Mouse (Mus musculus): Measurements from ENCODE around the gene Slc25a29. TPM values are rescaled to one million over a fixed set of nuclear protein-coding genes. Genes with fewer than 3 reads are reported as not detected.

Gene Slc25a29
- polyA plus RNA-seq, 1 experiment from 2014 or later, result 3.5 TPM

DNA sequence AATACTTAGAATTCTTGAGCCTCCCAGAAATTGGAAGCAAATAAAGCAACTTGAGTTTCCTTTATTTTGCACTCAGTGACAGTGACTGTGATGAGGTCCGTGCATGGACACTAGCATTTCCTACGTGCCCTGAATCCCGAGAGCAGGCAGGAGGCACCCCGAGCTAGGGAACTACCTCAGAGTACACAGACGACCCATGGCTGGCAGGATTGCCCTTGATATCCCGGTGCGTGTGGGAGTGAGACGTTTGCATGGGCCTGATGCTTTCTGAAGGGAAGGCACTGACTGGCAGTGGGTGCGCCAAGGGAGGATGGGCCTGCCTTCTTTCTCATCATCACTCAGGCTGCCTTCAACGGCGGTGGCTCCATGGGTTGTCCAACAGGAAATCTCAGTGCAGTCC lies 19.1 kb downstream of the Slc25a29 start:
- Histone ChIP-seq H3K9me3 (ENCODE audit: low read length) (no peaks in the 10 kb centered on the region), H3K36me3 (replicated peaks; ENCODE audit: insufficient read depth, low read length) (peaks cover 54% of the 10 kb centered on the region)

GRCm38 (mm10) chr12:108814470-108814869 lies 21.2 kb downstream of the Slc25a29 start:
- DNase-seq (no peak), ATAC-seq (no peak)
- Histone ChIP-seq H3K4me1 (ENCODE audit: insufficient read depth) (peaks cover 15% of the 10 kb centered on the region), H3K9ac (replicated peaks) (no peak overlapping the region), H3K9me3 (ENCODE audit: low read length) (no peaks in the 10 kb centered on the region), H3K27me3 (ENCODE audit: insufficient read depth, low read length) (no peaks in the 10 kb centered on the region), H3K4me3 (ENCODE audit: low read depth, low read length) (no peak overlapping the region), H3K36me3 (replicated peaks; ENCODE audit: insufficient read depth, low read length) (peaks cover 55% of the 10 kb centered on the region), H3K4me2 (ENCODE audit: low read depth, low read length) (no peak overlapping the region), H3K27ac (ENCODE audit: low read depth) (no peak overlapping the region)
- 86% methylated on average over 6 of the region's 6 CpGs for WGBS (ENCODE audit: insufficient replicate concordance)
- TF ChIP-seq EP300 (IDR thresholded peaks at IDR 0.05; ENCODE audit: low read depth), result no peak
- TF ChIP-seq CTCF (IDR thresholded peaks at IDR 0.05; ENCODE audit: low read depth), result no peak

More for the DNA sequence above, 19.1 kb downstream of the Slc25a29 start:
- no peak overlapping the region for H3K9ac ChIP-seq (replicated peaks)
- TF ChIP-seq CTCF (IDR thresholded peaks at IDR 0.05; ENCODE audit: low read depth) (no peak), EP300 (IDR thresholded peaks at IDR 0.05; ENCODE audit: low read depth) (no peak)
- H3K4me1 ChIP-seq (ENCODE audit: insufficient read depth), result peaks cover 4% of the 10 kb centered on the region
- DNase-seq (no peak), ATAC-seq (no peak)
- H3K27me3 ChIP-seq (ENCODE audit: insufficient read depth, low read length), result no peaks in the 10 kb centered on the region
- no peak overlapping the region for H3K4me2 ChIP-seq (ENCODE audit: low read depth, low read length)
- WGBS (ENCODE audit: insufficient replicate concordance), result 83% methylated on average over 11 of the region's 11 CpGs
- H3K27ac ChIP-seq (ENCODE audit: low read depth), result no peak overlapping the region
- H3K4me3 ChIP-seq (ENCODE audit: low read depth, low read length), result no peak overlapping the region

- H3K36me3 ChIP-seq (replicated peaks; ENCODE audit: insufficient read depth, low read length), result peaks cover 58% of the 10 kb centered on the region
Observed at GRCm38 (mm10) chr12:108812463-108812862, 23.2 kb downstream of the Slc25a29 start.

DNA sequence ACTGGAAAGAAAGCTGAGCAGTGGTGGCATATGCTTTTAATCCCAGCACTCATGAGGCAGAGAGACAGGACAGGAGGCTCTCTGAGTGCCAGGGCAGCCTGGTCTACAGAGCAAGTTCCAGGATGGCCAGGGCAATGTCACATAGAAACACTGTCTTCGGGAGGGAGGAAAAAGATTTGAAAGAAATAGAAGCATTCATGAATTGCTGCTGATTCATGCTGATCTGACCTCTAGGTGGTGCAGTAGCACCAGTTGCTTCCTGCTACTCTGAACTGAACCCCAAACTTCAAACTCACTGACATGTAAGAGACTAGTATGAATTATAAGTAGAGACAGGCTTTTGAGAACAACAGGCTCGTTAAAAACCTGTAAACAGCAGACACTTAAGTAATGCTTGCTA lies 24.6 kb downstream of the Slc25a29 start:
- DNase-seq (no peak), ATAC-seq (peak; percentile 57; the same call in 1 of the 2 replicates)
- H3K9me3 ChIP-seq (ENCODE audit: low read length), result no peaks in the 10 kb centered on the region
- no peak overlapping the region for H3K4me3 ChIP-seq (ENCODE audit: low read depth, low read length)
- peaks cover 15% of the 10 kb centered on the region for H3K4me1 ChIP-seq (ENCODE audit: insufficient read depth)
- WGBS (ENCODE audit: insufficient replicate concordance), result 34% methylated on average over 2 of the region's 2 CpGs
- TF ChIP-seq CTCF (IDR thresholded peaks at IDR 0.05; ENCODE audit: low read depth) (peak; percentile 78), EP300 (IDR thresholded peaks at IDR 0.05; ENCODE audit: low read depth) (0 out of 2 replicates have a peak, but pooled peaks have one; percentile 15)
- H3K4me2 ChIP-seq (ENCODE audit: low read depth, low read length), result no peak overlapping the region
- H3K9ac ChIP-seq (replicated peaks), result no peak overlapping the region
- no peak overlapping the region for H3K27ac ChIP-seq (ENCODE audit: low read depth)
- H3K36me3 ChIP-seq (replicated peaks; ENCODE audit: insufficient read depth, low read length), result peaks cover 54% of the 10 kb centered on the region
- no peaks in the 10 kb centered on the region for H3K27me3 ChIP-seq (ENCODE audit: insufficient read depth, low read length)

More at GRCm38 (mm10) chr12:108812463-108812862, 23.2 kb downstream of the Slc25a29 start:
- no peak overlapping the region for H3K27ac ChIP-seq (ENCODE audit: low read depth)
- H3K4me2 ChIP-seq (ENCODE audit: low read depth, low read length), result no peak overlapping the region
- no peaks in the 10 kb centered on the region for H3K9me3 ChIP-seq (ENCODE audit: low read length)
- H3K4me3 ChIP-seq (ENCODE audit: low read depth, low read length), result no peak overlapping the region
- ATAC-seq (no peak), DNase-seq (no peak)
- no peak overlapping the region for H3K9ac ChIP-seq (replicated peaks)
- peaks cover 15% of the 10 kb centered on the region for H3K4me1 ChIP-seq (ENCODE audit: insufficient read depth)
- TF ChIP-seq EP300 (IDR thresholded peaks at IDR 0.05; ENCODE audit: low read depth) (no peak), CTCF (IDR thresholded peaks at IDR 0.05; ENCODE audit: low read depth) (no peak)
- WGBS (ENCODE audit: insufficient replicate concordance), result 85% methylated on average over 6 of the region's 6 CpGs
- no peaks in the 10 kb centered on the region for H3K27me3 ChIP-seq (ENCODE audit: insufficient read depth, low read length)

DNA sequence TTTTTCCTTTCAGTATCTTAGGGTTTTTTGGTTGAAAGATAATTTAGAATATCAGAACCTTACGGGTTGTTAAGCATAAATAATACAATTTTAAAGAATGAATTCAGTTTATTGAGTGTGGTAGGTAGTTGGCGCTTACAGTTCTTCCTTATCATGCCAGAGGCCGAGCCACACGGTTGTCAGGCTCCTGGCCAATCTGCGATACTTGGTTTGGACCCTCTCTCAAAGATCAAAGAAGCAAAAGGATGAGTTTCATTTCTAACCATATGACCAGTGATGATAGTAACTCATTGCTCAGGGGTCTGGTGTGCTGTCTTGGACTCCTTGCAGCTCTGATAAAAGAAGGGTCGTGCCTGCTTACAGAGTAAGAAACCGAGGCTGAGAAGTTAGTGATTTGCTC lies 25.4 kb downstream of the Slc25a29 start:
- H3K9ac ChIP-seq (replicated peaks), result no peak overlapping the region
- H3K36me3 ChIP-seq (replicated peaks; ENCODE audit: insufficient read depth, low read length), result peaks cover 50% of the 10 kb centered on the region
- TF ChIP-seq EP300 (IDR thresholded peaks at IDR 0.05; ENCODE audit: low read depth) (no peak), CTCF (IDR thresholded peaks at IDR 0.05; ENCODE audit: low read depth) (no peak)
- no peaks in the 10 kb centered on the region for H3K27me3 ChIP-seq (ENCODE audit: insufficient read depth, low read length)
- 66% methylated on average over 7 of the region's 7 CpGs for WGBS (ENCODE audit: insufficient replicate concordance)
- ATAC-seq (peak; percentile 45; the same call in 1 of the 2 replicates), DNase-seq (no peak)
- no peak overlapping the region for H3K4me2 ChIP-seq (ENCODE audit: low read depth, low read length)
- H3K27ac ChIP-seq (ENCODE audit: low read depth), result no peak overlapping the region
- no peak overlapping the region for H3K4me3 ChIP-seq (ENCODE audit: low read depth, low read length)
- H3K9me3 ChIP-seq (ENCODE audit: low read length), result no peaks in the 10 kb centered on the region
- peaks cover 15% of the 10 kb centered on the region for H3K4me1 ChIP-seq (ENCODE audit: insufficient read depth)

DNA sequence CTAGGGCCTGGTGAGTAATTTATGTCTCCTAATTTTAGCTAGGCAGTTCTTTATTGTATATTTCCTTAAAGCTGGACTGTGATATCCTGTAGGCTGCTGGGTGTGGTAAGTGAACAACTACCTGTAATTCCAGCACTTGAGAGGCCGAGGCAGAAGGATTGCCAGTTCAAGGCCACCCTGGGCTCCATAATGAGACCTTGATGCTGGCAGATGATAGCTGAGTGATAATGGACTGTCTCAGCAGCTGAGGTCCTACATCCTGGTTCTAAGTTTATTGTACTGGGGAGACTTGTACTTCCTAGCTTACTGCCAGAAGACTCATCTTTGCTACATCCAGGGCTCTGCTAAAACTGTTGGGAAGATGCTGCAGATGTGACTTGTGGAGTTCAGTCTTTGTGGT lies 25.9 kb downstream of the Slc25a29 start:
- DNase-seq (no peak), ATAC-seq (no peak)
- Histone ChIP-seq H3K4me1 (ENCODE audit: insufficient read depth) (peaks cover 15% of the 10 kb centered on the region), H3K36me3 (replicated peaks; ENCODE audit: insufficient read depth, low read length) (peaks cover 45% of the 10 kb centered on the region), H3K27me3 (ENCODE audit: insufficient read depth, low read length) (no peaks in the 10 kb centered on the region), H3K4me3 (ENCODE audit: low read depth, low read length) (no peak overlapping the region), H3K4me2 (ENCODE audit: low read depth, low read length) (no peak overlapping the region), H3K9me3 (ENCODE audit: low read length) (no peaks in the 10 kb centered on the region), H3K9ac (replicated peaks) (no peak overlapping the region), H3K27ac (ENCODE audit: low read depth) (no peak overlapping the region)
- TF ChIP-seq EP300 (IDR thresholded peaks at IDR 0.05; ENCODE audit: low read depth) (no peak), CTCF (IDR thresholded peaks at IDR 0.05; ENCODE audit: low read depth) (no peak)
- WGBS (ENCODE audit: insufficient replicate concordance), result 60% methylated on average over 1 of the region's 1 CpGs

- ATAC-seq (no peak), DNase-seq (no peak)
- Histone ChIP-seq H3K4me3 (ENCODE audit: low read depth, low read length) (no peak overlapping the region), H3K27me3 (ENCODE audit: insufficient read depth, low read length) (no peaks in the 10 kb centered on the region), H3K27ac (ENCODE audit: low read depth) (no peak overlapping the region), H3K4me1 (ENCODE audit: insufficient read depth) (peaks cover 15% of the 10 kb centered on the region), H3K36me3 (replicated peaks; ENCODE audit: insufficient read depth, low read length) (peaks cover 34% of the 10 kb centered on the region), H3K9me3 (ENCODE audit: low read length) (no peaks in the 10 kb centered on the region), H3K4me2 (ENCODE audit: low read depth, low read length) (no peak overlapping the region), H3K9ac (replicated peaks) (no peak overlapping the region)
- TF ChIP-seq CTCF (IDR thresholded peaks at IDR 0.05; ENCODE audit: low read depth) (no peak), EP300 (IDR thresholded peaks at IDR 0.05; ENCODE audit: low read depth) (no peak)
- 75% methylated on average over 2 of the region's 2 CpGs for WGBS (ENCODE audit: insufficient replicate concordance)
Observed at GRCm38 (mm10) chr12:108808465-108808864, 27.2 kb downstream of the Slc25a29 start.
